Mouse (Mus musculus) spleen, postnatal 10 days (tissue): Measurements from ENCODE around the gene Lamb1.

Experiments
- DNase-seq, 2 experiments: peaks; one replicate each; pipeline ENCODE4 v3.0.0; 2021 to 2022; ENCODE audit warnings: low spot score in 2 of 2

Gene Lamb1

DNA sequence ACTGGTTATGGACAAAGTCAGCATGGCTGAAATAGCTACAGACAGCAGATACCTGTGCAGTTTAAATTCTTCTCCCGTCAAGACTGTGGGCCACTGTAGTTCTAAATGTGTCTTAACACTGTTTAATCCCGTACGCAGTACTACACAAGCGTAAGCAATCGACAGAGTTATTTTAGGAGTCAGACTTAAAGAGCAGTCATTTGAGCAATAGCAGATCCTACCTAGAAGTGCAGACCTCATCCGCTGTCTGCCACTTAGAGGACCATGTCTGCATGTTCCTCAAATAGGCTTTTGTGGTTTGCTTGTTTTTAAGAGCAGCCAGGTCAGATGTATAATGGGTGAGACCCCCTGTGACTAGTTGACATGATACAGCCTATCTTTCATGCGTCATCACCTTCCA lies 49.3 kb downstream of the Lamb1 start:
- DNase-seq: no peak

DNA sequence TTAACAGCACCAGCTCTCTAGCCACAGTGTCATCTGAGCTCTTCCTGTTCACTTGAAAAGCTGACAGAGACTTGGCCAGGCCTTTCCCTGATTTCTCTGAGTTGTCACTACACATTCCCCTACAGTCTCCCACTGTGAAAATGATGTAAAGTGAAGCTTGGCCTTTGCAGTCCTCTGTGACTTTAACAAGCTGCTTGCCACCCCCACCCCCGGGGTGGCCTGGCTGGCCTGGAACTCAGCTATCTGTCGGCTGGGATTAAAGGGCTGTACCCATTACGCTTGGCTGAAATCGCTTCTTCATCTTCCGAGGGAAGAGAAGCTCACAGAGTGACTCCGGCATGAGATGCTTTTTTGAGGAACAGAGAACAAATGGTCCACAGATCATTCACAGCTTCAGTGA lies 50.9 kb downstream of the Lamb1 start:
- no peak for DNase-seq

DNA sequence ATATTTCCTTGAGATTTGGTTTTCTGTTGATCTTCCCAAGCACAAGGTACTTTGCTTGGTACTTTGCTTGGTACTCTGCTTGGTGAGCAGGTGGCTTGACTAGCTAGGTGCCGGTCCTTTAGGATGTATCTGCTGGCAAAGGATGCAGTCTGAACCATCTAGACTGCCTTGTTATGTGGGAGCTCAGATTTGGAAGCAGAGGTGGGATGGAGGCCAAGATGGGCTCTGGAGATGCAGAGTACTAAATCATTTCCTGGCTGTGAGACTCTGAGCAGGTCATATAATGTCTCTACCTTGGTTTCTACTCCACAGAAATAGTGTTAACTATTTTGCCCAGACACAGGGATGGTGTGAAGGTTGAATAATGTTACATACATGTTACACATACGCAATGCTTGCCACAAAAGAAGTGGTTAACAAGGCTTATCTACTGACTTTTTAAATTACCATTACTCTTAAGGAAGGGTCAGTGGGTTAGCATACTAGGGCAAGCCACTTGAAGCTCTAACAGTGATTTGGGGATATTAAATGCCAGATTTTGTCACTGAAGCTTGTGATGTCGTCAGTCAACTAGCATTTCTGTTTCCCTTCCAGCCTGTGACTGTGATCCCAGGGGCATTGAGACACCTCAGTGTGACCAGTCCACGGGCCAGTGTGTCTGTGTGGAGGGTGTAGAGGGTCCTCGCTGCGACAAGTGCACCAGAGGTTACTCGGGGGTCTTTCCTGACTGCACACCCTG lies 52.8 kb downstream of the Lamb1 start:
- DNase-seq: no peak

DNA sequence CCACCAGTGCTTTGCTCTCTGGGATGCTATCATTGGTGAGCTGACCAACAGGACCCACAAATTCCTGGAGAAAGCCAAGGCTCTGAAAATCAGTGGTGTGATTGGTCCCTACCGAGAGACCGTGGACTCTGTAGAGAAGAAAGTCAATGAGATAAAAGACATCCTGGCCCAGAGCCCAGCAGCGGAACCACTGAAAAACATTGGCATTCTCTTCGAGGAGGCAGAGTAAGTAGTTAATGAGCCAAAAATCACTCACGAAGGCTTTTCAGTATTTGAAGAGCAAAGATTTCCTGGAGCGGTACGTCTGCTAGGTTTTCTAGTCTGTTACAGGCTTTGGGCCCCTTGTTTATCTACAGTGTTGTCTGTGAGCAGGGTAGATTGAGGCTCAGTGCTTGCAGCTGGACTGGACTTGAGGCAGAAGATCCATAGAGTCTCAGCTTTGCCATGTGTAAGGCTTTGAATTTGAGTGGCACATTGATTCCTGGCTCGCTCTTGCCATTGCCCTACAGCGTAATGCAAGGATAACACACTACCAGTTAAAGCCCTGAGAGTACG lies 53.5 kb downstream of the Lamb1 start:
- no peak for DNase-seq

DNA sequence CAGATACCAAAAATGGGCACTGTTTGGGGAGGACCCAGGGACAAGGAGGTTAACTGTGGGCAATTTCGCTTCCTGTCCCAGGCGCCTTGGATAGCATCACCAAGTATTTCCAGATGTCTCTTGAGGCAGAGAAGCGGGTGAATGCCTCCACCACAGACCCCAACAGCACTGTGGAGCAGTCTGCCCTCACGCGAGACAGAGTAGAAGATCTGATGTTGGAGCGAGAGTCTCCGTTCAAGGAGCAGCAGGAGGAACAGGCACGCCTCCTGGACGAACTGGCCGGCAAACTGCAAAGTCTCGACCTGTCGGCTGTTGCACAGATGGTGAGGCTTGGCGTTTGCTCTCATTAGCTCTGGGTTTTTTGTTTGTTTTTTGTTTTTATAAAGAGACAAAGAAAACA lies 55.8 kb downstream of the Lamb1 start:
- no peak for DNase-seq

DNA sequence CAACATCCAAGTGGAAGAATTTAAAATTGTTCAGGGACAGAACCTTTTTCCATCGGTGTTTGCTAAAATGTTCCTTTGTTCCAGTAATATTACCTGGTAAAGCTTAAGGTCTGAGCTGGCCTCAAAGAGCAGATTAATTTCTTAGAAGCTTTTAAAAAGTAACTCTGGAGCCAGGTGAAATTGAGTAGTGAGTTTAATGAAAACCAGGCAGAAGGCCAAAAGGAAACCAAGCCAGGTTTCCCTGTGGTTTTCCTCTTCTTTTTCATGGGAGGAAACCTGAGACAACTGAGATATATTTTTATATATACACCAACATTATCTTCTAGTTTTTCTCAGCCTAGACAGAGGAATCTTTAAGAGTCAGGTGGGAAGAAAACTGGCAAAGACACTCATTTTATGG lies 56.5 kb downstream of the Lamb1 start:
- DNase-seq: no peak

DNA sequence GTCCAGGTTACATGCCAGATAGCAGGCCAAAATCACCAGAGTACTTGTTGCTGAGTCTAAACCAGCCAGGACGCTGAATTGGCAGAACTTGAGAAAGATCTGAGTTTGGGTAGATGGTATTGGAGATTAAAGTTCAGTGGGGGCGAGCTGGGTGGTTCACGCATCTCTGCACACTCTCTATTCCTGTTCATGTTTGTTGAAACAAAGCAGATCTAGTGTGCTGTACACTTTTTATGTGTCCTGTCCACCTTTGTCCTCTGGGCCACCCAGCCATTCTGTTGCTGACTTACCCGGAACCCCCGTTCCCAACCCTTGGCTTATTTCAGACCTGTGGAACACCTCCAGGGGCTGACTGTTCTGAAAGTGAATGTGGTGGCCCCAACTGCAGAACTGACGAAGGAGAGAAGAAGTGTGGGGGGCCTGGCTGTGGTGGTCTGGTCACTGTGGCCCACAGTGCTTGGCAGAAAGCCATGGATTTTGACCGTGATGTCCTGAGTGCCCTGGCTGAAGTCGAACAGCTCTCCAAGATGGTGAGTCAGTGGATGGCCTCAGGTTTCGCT lies 58.2 kb downstream of the Lamb1 start:
- no peak for DNase-seq

DNA sequence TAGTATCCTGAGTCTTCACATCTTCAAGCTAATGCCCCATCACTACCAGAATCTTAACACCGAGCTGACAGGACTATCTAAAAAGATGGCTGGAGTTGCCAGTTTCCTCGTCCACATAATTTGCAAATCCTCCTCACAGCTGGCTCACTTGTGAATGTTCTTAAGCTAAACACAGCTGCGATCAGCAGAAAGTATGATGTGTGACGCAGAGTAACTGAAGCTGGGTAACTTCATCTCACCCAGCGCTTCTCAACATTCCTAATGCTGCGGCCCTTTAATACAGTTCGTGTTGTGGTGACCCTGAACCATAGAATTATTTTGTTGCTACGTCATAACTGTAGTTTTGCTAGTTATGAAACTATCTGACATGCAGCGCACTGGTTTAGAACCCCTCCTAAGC lies 62.1 kb downstream of the Lamb1 start:
- no peak for DNase-seq

DNA sequence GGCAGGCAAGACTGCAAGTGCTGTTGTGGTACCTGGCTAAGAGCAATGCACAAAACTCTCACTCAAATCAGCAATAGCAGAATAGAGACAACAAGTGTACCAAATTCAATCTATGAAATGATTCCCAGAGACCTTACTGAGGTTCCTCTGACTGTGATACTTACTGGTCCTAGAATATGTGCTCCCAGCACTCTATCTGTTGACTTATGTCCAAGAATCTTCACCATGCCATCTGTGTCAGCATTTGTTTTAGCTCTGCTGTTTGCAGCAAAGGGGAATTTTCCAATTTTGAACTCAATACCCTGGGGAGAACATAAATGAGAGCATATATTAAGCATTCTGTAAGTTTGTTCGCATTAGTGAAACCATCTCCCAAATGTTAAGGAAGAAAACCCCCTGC lies 68.2 kb downstream of the Lamb1 start:
- DNase-seq: no peak

DNA sequence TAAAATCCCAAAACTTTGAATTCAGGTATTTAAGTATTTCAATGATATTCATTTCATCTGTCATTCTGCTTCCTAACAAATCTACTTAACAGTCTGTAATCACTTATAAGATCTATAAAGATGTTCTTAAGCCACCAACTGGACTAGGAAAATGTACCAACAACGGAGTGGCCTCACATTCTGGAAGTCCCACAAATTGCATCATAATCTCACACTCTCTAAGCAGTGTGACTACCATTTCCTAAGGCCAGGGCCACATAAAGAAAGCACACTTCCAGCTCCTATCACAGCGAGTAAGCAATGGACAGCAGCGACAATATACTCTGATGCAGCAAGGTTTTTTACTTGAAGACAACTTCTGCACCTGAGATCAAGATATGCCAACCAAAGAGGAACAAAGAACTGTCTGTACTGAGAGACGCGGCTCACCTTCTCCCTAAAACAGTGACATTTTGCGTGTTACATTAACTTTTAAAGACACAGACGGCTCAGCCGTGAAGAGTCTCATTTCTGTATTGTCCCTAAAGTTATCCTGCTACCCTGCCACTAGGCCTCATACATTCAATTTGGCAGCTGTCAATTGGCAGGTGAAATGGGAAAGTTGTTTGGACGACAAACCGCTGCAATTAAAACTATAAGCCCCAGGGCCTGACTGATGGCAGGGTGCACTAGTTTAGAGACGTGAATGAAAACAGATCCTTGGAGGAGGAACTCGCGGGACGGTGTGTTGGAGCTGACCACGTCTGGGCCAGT lies 85.3 kb downstream of the Lamb1 start:
- DNase-seq: no peak

DNA sequence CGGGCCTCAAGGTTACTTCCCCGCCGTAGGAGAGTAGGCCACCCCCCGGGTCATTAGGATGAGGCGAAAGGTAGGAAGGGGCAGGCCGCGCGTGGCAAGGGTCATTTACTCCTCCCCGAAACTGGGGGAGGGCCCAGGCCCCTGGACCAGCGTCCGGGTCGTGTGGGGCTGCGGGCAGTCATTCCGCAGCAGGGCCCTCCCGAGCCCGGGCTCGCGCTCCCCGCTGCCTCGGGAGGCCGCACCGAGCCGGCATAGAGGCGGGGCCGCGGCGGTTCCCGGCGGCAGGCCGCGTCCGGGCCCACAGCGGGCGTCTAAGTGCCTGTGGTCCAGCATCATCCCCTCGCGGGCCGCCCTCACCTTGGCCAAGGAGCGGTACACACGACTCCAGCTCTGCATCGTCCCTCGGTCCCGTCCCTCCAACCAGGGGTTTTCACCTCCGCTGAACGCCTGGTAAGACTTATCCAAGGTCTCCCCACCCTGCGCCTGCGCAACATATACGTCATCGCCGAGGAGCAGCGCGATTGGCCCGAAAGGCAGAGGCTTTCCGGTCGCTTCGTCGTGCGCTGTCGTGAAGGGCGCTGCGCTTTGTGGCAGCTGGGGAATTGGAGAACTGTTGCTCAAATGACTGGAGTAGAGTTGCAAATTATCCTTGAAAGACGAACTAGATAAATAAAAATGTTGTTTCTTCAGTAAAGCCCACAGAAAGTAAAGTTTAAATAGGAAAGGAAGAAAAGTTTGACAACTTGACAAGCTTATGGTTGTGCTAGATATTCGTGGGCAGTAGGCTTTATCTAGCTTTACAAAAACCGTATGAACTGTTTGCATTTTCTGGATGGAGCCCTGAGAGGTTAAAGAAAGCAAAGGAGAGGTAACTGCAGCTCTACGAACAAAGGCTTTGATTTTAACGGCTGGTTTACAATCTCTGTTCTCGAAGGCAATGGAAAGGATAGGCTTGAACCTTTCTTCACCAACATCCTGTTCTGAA lies 86.2 kb downstream of the Lamb1 start, which contains the start of gene Dld:
Dld (minus strand) TSS at position 510 of the 985 bp plus-strand sequence.
- DNase-seq: peak; percentile 93 to 98

DNA sequence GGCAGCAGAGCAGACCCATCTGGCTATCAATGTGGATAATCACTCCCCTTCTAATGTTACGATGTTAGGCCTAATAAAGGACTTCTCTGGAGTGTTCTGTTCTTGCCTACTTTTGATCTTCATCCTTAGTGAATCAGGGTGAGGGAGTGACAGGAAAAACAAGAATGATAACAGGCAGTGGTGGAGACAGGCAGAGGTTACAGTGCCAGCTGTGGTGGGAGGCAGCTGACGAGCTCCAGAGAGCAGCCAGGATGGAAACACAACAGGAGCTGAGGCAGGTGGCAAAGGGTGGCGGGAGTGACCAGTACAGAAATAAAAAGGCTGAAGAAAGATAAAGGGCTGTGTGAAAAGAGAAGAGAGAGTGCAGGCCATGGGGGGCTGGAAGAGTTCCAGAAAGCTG lies 101.4 kb downstream of the Lamb1 start:
- no peak for DNase-seq

DNA sequence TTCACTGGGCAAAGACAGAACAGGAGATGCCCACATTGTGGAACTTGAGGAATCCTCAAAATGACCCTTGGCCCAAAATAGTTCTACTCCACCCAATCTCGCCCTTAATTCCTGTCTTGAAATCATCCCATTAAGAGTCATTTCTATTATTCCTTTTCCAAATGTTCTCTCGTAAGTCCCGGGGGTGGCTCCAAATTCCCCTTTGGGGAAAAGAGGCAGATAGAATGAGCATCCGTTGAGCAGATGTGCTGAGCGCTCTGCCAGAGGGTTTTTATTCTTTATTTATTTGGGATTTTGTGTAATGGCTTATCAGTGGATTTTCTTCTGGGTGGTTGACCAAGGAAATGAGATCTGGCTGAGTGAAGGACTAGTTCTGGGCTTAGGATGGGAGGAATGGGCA lies 102.7 kb downstream of the Lamb1 start:
- no peak for DNase-seq

DNA sequence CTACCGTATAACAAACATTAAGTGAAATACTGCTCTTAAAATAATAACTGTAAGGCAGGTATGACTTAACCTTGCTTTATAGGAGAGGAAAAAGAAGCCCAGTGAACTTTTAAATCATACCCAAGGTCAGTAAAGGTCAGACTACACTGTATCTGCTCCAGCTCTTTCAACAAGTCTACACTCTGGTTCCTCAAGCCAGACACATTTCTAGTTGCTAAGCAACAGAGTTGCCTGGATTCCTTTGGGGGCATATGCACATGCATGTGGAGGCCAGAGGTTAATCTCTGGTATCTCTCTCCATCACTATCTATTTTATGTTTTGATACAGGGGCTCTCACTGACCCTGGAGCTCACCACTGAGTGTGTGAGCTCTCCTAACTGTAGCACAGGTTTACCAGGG lies 104.1 kb downstream of the Lamb1 start:
- DNase-seq: no peak

DNA sequence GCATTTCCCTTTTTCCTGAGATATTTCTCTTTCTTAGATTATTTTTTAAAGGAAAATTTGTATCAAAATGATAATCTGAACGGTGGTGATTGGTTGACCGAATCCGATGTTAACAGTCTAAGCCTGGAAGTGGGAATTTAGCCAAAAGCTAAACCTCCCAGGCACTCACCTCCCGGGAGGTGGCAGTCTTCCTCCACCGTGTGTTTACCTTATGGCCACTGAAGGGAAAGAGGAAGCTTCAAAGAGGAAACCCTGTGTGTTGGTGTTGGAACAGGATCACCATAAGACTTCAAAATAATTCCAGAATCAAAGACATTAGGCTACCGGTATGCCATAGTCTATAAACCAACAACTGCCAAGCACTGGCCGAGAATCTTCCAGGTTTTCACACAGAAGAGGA lies 104.6 kb downstream of the Lamb1 start:
- DNase-seq: no peak

DNA sequence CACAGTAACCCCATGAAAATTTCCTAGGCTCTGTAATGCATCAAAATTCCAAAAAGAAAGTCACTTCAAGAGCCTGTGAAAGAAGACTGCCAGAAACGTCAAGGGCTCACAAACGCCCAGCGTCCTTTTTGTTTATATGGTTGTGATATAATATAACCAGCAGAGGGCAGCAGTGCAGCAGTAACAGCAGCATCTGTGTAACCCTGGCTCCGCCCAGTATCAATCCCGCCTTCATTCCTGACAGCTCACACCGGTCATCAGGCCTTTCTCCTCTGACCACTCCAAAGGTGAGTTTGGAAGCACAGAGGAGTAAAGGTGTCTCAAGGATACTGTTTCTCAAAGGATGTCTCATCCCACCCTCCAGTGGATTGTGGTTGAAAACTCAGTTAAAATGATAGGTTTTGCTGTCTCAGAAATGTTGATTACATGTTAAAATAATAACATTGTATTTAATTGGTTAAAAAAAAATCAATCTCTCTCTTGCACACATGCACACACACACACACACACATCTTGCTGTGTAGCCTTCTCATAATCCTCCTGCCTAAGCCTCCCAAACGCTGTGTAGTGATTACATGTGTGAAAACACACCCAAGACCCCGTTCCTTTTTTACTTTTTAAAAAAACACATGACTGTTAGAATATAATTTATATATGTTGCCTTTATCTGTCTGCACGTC lies 109.7 kb downstream of the Lamb1 start:
- DNase-seq: peak; percentile 24 to 61

DNA sequence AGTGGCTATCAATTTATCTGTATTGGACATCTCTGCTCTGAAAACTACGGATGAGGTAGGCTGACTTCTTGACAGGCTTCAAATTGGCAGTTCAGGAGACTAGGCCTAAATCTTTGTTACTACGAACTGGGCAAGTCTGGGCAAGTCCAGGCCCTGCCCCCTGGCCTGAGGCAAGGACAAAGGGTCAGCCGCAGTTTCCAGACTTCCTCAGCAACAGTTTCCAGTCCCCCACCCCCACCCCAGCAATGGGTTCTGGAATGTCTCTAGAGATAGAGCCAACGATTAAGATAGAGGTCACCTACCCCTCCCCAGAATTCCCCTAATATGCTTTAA lies 110.2 kb downstream of the Lamb1 start:
- no peak for DNase-seq

DNA sequence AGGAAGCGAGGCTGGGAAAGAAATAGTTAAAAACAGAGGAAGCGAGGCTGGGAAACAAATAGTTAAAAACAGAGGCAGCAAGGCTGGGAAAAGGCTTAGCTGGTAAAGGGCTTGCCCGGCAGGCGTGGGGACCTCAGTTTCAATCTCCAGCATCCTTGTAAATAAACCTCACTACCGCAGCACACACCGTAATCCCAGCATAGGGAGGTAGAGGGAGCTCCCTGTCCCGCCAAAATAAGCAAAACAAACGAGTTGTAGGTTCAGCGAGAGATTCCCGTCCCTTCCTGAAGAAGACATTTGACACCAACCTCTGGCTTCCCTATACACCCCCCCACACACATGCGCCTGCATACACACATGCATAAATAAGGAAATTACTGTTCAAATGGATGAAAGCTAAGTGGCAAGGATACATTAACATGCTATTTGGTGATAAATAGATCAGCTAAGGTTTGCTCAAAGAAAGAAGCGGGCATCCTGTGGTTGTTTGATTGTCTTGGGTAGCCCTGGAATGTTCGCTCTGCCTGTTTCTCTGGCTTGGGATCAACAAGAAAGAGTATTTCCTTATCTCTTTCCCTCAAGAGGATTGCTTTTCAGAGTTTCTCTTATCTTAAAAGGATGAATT lies 111.4 kb downstream of the Lamb1 start:
- no peak for DNase-seq

DNA sequence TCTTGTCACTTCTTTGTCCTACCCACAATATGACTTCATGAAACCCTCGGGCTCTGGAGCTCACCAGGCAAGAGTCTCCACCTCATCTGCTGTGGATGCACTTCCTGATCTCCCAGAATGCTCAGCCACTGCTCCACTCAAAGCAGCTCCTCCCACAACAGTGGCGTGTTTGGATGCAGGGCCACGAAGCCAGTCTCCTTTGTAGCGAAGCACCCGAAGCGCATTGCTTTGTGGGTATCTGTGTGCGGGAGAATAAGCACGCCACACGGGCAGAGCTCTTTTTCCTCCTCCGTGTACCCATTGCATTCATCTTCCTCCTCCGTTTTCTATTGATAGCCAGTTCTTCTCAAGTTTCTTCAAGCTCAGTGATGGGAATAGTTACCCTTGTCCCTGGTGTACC lies 112.2 kb downstream of the Lamb1 start:
- no peak for DNase-seq
